Mouse (Mus musculus): ENCODE data around the gene Cdca3.
"Not testable (repeated sequence)": the region's sequence is repeated elsewhere in the genome, so short reads cannot be mapped to it uniquely, and the experiment has no call there.

The Cdca3 gene

DNA sequence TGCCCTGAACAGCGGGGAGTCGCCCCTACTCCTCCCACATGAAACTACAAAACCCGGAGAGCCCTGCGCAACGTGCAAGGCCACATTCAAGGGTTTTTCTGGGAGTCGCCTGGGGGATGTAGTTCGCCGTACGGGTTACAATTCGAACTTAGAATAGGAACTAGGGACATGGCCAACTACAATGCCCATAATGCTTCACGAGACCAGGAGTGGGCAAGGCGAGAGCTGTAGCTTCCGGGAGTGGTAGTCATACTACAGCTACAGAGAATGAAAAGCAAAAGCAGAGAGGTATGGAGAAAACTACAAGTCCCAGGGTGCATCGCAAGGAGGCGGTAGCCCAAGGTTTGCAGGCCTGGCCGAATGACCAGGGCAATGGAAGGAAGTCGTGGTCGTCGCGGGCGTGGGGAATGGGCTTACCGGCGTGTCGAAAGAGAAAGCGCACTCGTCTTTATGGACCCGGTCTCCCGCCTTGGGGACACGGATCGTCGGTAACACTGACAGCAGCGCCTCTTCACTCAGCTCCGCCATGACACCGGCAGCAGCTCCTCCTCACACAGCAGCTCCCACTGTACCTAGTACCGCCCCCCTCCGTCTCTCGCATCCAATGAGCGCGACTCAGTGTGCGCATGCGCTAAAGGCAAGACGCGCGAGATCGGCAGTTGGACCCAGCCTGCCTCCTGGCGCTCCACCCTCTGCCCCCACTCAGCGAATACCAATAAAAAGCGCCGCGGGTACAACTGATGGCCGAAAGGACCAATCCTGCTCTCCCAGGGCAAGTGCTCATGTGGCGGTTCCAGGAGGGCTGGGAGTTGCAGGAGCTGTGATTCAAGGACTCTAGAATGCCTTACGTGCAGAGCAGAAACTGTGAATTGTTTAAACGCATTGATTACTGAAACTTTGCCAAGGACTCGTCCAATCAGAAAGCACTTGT is at the start of gene Cdca3, which contains the start of gene Usp5:
TSS of gene Cdca3 (plus strand) at position 680 of the 931 bp plus-strand sequence.
TSS of gene Usp5 (minus strand) at position 617 of the 931 bp plus-strand sequence.
- in situ Hi-C loops (cut with MseI, MboI), result no loop called here

DNA sequence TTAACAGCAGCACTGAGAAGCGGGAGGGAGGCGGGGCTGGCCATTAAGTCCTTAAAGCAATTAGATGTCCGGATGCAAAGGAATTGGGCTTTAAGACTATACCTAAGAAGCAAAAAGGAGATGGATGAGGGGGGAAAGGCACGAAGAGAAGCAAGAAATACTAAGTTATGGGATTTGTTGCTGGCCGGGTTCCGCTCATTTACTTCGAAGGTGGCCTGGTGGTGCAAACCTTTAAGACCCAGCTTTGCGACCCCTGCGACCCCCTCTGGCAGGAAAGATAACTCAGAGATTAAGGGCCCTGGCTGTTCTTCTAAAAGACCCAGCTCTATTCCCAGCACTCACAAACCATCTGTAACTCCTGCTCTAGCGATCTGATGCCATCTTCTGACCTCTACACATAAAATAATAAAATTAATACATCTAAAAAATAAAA is 49.3 kb upstream of the Cdca3 start:
- in situ Hi-C loops (cut with MseI, MboI), result no loop called here

GRCm38 (mm10) chr6:124780917-124781316 is 48.4 kb upstream of the Cdca3 start:
- in situ Hi-C loops (cut with MseI, MboI), result no loop called here

GRCm38 (mm10) chr6:124782436-124782835 is 46.9 kb upstream of the Cdca3 start:
- in situ Hi-C loops (cut with MseI, MboI), result no loop called here

- in situ Hi-C loops (cut with MseI, MboI), result no loop called here
Measured at GRCm38 (mm10) chr6:124786756-124787420, 42.5 kb upstream of the Cdca3 start.

- in situ Hi-C loops (cut with MseI, MboI), result no loop called here
Measured at GRCm38 (mm10) chr6:124787722-124788121, 41.6 kb upstream of the Cdca3 start.

DNA sequence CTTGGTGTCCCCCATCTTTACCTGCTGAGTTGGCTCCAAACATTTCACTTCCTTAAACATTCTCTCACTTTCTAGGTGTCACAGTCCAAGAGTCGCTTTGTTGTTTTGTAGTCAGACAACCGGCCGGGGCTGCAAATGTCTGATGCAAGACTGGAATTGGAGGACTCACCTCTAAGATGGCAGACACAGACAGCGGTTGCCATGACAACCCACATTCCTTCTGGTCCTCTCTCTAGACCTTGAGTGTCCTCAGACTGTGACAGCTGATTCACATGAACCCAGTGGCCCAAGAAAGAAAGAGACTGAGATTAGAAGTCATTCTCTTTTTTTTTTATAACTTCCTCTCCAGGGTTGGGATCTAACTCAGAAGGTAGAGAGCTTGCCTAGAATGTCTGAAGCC is 39.8 kb upstream of the Cdca3 start:
- in situ Hi-C loops (cut with MseI, MboI), result no loop called here

GRCm38 (mm10) chr6:124790121-124790520 is 39.2 kb upstream of the Cdca3 start:
- in situ Hi-C loops (cut with MseI, MboI), result no loop called here

DNA sequence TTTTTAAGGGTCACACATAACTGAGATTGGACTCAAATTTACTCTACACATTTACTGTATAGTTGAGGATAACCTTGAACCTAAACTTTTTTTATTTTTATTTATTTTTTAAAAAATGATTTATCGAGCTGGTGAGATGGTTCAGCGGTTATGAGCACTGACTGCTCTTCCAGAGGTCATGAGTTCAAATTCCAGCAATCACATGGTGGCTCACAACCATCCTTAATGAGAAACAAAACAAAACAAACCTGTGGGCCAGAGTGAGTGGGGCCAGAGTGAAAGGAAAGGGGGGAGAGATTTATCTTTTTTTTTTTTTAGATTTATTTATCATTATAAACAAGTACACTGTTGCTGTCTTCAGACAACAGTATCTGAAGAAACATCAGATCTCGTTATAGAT is 37.4 kb upstream of the Cdca3 start:
- in situ Hi-C loops (cut with MseI, MboI), result no loop called here

DNA sequence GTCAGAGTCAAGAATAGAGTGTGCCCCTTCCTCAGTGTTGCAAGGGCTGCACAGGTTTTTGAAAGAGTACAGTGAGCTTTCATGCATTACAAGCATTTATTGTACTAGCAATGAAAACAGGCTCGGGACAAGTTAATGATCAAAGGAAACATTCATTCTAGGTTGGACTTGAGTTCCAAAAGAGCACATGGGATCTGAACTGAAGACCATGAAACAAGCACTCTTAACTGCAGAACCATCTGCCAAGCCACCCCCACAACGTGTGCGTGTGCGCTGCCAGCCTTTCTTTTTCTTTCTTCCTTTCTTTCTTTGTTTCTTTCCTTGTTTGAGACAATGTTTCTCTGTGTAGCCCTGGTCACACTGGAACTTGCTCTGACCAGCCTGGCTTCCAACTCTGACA is 33.6 kb upstream of the Cdca3 start:
- in situ Hi-C loops (cut with MseI, MboI), result no loop called here

DNA sequence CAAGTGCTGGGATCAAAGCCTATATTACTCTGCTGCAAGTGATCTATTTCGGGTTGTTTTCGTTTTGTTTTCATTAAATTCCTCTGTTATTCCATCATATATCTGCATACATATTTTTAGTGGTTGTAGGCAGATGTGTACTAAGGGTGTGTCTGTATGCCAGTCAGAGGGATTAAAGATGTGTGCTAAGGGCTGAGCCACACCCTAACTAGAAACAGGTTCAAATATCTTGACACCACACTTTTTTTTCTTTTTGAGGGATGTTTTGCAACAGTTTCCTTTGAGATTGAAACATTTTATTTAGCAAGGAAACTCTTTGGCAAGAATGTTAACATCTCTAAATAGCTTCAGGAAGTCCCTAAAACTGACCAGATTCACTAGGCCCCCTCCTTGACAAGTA is 33.1 kb upstream of the Cdca3 start:
- in situ Hi-C loops (cut with MseI, MboI), result no loop called here

- in situ Hi-C loops (cut with MseI, MboI), result not testable (repeated sequence)
Measured at GRCm38 (mm10) chr6:124802400-124802799, 26.9 kb upstream of the Cdca3 start.

DNA sequence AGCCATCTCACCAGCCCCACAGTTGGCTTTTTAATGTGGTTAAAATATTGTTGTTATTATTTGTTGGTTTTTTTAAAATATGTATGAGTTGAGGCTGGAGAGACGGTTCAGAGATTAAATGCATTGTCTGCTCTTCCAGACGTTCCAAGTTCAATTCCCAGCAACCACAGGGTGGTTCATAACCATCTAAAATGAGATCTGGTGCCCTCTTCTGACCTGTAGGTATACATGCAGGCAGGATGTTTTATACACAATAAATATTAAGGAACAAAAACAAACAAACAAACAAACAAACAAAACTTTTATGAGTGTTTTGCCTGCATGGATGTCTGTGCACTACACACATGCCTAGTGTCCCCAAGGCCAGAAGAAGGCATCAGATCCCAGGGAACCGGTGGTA is 26.3 kb upstream of the Cdca3 start:
- in situ Hi-C loops (cut with MseI, MboI), result no loop called here

- in situ Hi-C loops (cut with MseI, MboI), result not testable (repeated sequence)
Measured at GRCm38 (mm10) chr6:124803691-124804090, 25.7 kb upstream of the Cdca3 start.

DNA sequence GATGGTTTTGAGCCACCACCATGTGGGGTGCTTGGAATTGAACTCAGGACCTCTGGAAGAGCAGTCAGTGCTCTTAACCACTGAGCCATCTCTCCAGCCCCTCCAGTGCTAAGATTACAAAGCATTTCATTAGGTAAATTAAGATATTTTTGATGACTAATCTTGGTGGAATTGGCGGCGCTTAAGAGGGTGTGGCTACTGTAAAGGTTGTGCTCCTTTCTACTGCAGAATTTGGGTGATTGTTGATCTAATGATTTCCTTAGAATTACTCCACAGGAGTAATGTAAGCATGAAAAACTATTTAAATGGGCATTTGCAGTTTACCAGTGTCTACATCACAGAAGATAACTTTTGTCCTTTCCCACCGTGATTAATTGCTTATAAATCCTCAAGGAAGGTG is 25.0 kb upstream of the Cdca3 start:
- in situ Hi-C loops (cut with MseI, MboI), result no loop called here

GRCm38 (mm10) chr6:124805341-124806321 is 23.7 kb upstream of the Cdca3 start:
- in situ Hi-C loops (cut with MseI, MboI), result no loop called here

GRCm38 (mm10) chr6:124806446-124807140 is 22.8 kb upstream of the Cdca3 start:
- in situ Hi-C loops (cut with MseI, MboI), result no loop called here

- in situ Hi-C loops (cut with MseI, MboI), result no loop called here
Measured at GRCm38 (mm10) chr6:124807366-124807765, 22.0 kb upstream of the Cdca3 start.

DNA sequence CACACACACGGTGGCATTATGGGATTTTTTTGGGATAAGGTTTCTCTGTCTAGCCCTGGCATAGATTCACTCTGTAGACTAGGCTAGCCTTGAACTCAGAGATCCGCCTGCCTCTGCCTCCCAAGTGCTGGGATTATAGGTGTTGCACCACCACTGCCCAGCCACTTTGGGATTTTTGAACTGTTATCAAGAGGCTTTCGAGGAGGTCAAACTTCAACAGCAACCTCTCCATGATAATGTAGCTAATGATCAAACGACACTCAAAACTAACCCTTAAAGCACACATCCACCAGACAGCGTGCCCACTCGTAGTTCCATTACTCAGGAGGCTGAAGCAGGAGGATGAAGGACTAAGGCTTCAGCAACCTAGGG is 21.4 kb upstream of the Cdca3 start:
- in situ Hi-C loops (cut with MseI, MboI), result no loop called here

DNA sequence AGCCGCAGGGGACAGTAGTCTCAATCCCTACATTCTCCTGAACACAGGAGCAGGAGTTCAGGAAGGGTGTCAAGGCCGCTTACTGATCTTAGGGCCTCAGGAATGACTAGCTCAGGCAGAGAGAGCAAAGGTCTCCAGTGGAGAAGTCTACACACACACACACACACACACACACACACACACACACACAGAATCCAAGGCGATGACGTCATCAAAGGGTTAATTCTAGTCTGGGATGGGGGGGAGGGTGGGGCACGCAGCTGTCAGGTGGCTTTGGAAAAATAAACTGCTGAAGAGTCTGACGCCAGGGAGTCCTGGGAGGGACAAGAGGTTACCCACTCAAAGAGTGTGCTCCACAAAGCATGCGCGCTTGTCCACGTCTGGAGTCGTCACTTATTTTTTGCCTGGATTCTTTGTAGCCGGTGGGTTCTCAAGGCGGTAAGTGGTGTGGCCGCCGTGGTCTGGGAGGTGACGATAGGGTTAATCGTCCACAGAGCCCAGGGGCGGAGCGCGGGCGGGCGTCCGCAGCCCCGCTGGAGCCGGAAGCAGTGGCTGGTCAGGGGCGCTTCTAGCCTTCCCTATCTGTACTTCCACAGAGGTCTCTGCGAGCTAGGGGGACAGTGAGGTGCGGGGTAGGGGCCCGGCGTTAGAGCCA is 20.9 kb upstream of the Cdca3 start, which contains the start of gene Spsb2:
TSS of gene Spsb2 (plus strand) at position 304 of the 655 bp plus-strand sequence.
- in situ Hi-C loops (cut with MseI, MboI), result no loop called here

Data from mouse trophoblast stem cell (cell line).